In the genomic region with DNA sequence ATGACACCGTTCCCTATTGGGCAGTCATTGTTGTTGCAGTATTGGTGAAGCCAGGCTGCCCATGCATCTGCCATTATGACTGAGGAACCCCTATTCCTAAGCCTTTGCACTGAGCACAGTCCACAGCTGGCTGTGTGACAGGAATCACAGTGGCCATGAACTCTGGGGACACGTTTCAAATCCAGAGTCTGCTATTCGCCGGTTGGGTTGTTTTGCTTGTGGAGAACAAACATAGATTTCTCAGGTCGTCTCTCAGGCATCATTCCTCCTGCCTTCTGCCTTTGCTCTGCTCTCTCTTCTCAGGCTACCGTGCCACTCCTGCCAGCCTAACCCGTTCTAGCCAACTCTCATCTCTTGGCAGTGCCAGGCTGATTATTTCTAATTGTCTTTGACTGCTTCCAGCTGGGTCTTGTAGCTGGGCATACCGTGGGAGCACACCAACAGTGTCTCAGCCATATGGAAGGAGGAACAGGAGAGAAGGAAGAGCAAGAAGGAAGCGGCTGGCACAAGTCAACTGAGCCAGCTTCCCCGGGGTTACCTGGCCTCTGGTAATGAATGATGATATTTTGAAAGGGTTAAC, we compare ENCODE assay signal across 19 mouse cellular contexts. TPM values are rescaled to one million over a fixed set of nuclear protein-coding genes. Genes with fewer than 3 reads are reported as not detected.
A peak's percentile ranks its signal among the peaks of the same experiment; 100 is the strongest.
DNase-seq lines count a peak whose midpoint lies in the region; ATAC-seq lines count a peak whose summit lies in the region.
"Had no signal": no experiment of that assay in that cellular context is flagged by ENCODE, and none has a peak within 500 bp of the region (broad histone marks: within the 10 kb centered on the region; RNA-seq: fewer than 3 reads in every experiment).

No protein-coding gene starts in this region.

- H3K4me1 ChIP-seq in hindbrain, embryonic 13.5 days (replicated peaks) = peaks cover 30% of the 10 kb centered on the region
- H3K4me1 ChIP-seq in hindbrain, embryonic 12.5 days = peaks cover 17% of the 10 kb centered on the region
- peaks cover 22% of the 10 kb centered on the region for H3K4me1 ChIP-seq in midbrain, embryonic 13.5 days (replicated peaks)
- H3K4me1 ChIP-seq in midbrain, embryonic 10.5 days = peaks cover 30% of the 10 kb centered on the region

- H3K9ac ChIP-seq in hindbrain, embryonic 13.5 days = no peak overlapping the region
- no peak overlapping the region for H3K9ac ChIP-seq in hindbrain, embryonic 12.5 days
- H3K9ac ChIP-seq in midbrain, embryonic 13.5 days (replicated peaks) = no peak overlapping the region
- H3K9ac ChIP-seq: limb, embryonic 15.5 days; lung, embryonic 14.5 days; midbrain, embryonic 12.5 days; stomach, embryonic 15.5 days had no signal

- WGBS in hindbrain, embryonic 13.5 days = 75% methylated on average over 10 of the region's 10 CpGs
- 81% methylated on average over 10 of the region's 10 CpGs for WGBS in hindbrain, embryonic 12.5 days
- 87% methylated on average over 10 of the region's 10 CpGs for WGBS in midbrain, embryonic 13.5 days
- WGBS in midbrain, embryonic 10.5 days = 86% methylated on average over 10 of the region's 10 CpGs

- peaks cover 4% of the 10 kb centered on the region; the same call in 1 of the 2 replicates for H3K9me3 ChIP-seq in hindbrain, embryonic 13.5 days
- no peaks in the 10 kb centered on the region for H3K9me3 ChIP-seq in hindbrain, embryonic 12.5 days (replicated peaks)
- no peaks in the 10 kb centered on the region for H3K9me3 ChIP-seq in midbrain, embryonic 13.5 days
- no peaks in the 10 kb centered on the region; the same call in 1 of the 2 replicates for H3K9me3 ChIP-seq in midbrain, embryonic 10.5 days (replicated peaks)
- H3K9me3 ChIP-seq: heart, embryonic 10.5 days; limb, embryonic 15.5 days; stomach, embryonic 15.5 days had no signal

- no peak for ATAC-seq in hindbrain, embryonic 13.5 days (ENCODE audit: low FRiP score)
- no peak for ATAC-seq in hindbrain, embryonic 12.5 days (ENCODE audit: low FRiP score)
- no peak for ATAC-seq in midbrain, embryonic 13.5 days

- no peaks in the 10 kb centered on the region for H3K36me3 ChIP-seq in hindbrain, embryonic 13.5 days
- no peaks in the 10 kb centered on the region for H3K36me3 ChIP-seq in hindbrain, embryonic 12.5 days
- no peaks in the 10 kb centered on the region for H3K36me3 ChIP-seq in midbrain, embryonic 13.5 days
- no peaks in the 10 kb centered on the region for H3K36me3 ChIP-seq in midbrain, embryonic 10.5 days
- H3K36me3 ChIP-seq: embryonic facial prominence, embryonic 10.5 days; heart, embryonic 10.5 days; limb, embryonic 15.5 days; midbrain, embryonic 12.5 days; stomach, embryonic 15.5 days had no signal

- intact Hi-C loops in gastrocnemius, postnatal 36 days (cut with DNase I) = no loop called here

- peak overlapping the region; percentile 4; the same call in 1 of the 2 replicates for H3K27ac ChIP-seq in hindbrain, embryonic 13.5 days
- no peak overlapping the region for H3K27ac ChIP-seq in hindbrain, embryonic 12.5 days
- 0 out of 2 replicates have a peak overlapping the region, but pooled peaks have one; percentile 30 for H3K27ac ChIP-seq in midbrain, embryonic 13.5 days
- H3K27ac ChIP-seq in midbrain, embryonic 10.5 days (replicated peaks) = no peak overlapping the region
- H3K27ac ChIP-seq: embryonic facial prominence, embryonic 10.5 days; heart, embryonic 10.5 days; limb, embryonic 15.5 days; macrophage; midbrain, embryonic 12.5 days; stomach, embryonic 15.5 days had no signal

- H3K27me3 ChIP-seq in hindbrain, embryonic 13.5 days = peaks cover 16% of the 10 kb centered on the region; the same call in 1 of the 2 replicates
- peaks cover 21% of the 10 kb centered on the region for H3K27me3 ChIP-seq in hindbrain, embryonic 12.5 days
- H3K27me3 ChIP-seq in midbrain, embryonic 13.5 days = peaks cover 37% of the 10 kb centered on the region
- peaks cover 44% of the 10 kb centered on the region for H3K27me3 ChIP-seq in midbrain, embryonic 10.5 days (ENCODE audit: low read depth, poor library complexity, severe bottlenecking)
- H3K27me3 ChIP-seq: stomach, embryonic 15.5 days had no signal

- H3K4me2 ChIP-seq in hindbrain, embryonic 13.5 days = no peak overlapping the region
- H3K4me2 ChIP-seq in hindbrain, embryonic 12.5 days (replicated peaks) = no peak overlapping the region
- no peak overlapping the region for H3K4me2 ChIP-seq in midbrain, embryonic 13.5 days (replicated peaks)
- H3K4me2 ChIP-seq: limb, embryonic 15.5 days; lung, embryonic 14.5 days; midbrain, embryonic 12.5 days; stomach, embryonic 15.5 days had no signal

- H3K4me3 ChIP-seq in hindbrain, embryonic 13.5 days = no peak overlapping the region
- H3K4me3 ChIP-seq in hindbrain, embryonic 12.5 days = no peak overlapping the region
- no peak overlapping the region for H3K4me3 ChIP-seq in midbrain, embryonic 13.5 days (replicated peaks)
- H3K4me3 ChIP-seq in midbrain, embryonic 10.5 days = no peak overlapping the region
- H3K4me3 ChIP-seq: embryonic facial prominence, embryonic 10.5 days; heart, embryonic 10.5 days; limb, embryonic 15.5 days; midbrain, embryonic 12.5 days; stomach, embryonic 15.5 days had no signal

- DNase-seq in midbrain, embryonic 10.5 days (ENCODE audit: low spot score) = no peak
- DNase-seq in cerebellum, adult 8-10 months = peak; percentile 19
- DNase-seq in cerebellum, postnatal 36 days = peak; percentile 22 to 23
- no peak for DNase-seq in gastrocnemius, postnatal 36 days
- DNase-seq: gastrocnemius, postnatal 25 days; heart, postnatal 14 days; kidney, adult 8-10 months; lung, embryonic 14.5 days; spleen, adult 18-20 months; thymus, postnatal 25 days had no signal

RNA-seq across cellular contexts. Expression of a gene that starts 3.0 kb away (rescaled TPM):
- 7.3 and 7.8 TPM in 2 replicates for polyA plus RNA-seq in hindbrain, embryonic 13.5 days (2015; fragmentation: Nextera tagmentation; extraction: Ambion mirVana)
- polyA plus RNA-seq in hindbrain, embryonic 12.5 days (2016; fragmentation: Nextera tagmentation; extraction: Ambion mirVana) = 17.9 and 18.9 TPM in 2 replicates
- 6.5 and 8.5 TPM in 2 replicates for polyA plus RNA-seq in midbrain, embryonic 13.5 days (2015; fragmentation: Nextera tagmentation; extraction: Ambion mirVana)
- polyA plus RNA-seq in midbrain, embryonic 10.5 days (2016; fragmentation: Nextera tagmentation; extraction: Ambion mirVana) = 11.8 and 11.9 TPM in 2 replicates
- 1 to 10 TPM in 1 of 2 experiments, under 1 TPM in 1; 0.74 to 1.1 TPM for total RNA-seq in gastrocnemius, postnatal 36 days (2021)
- polyA plus RNA-seq: macrophage had no signal

Comparison
In these comparisons a context has a peak if more than half of its experiments do, and no peak if none do; other contexts are left out.
1. H3K27ac ChIP-seq: peak in hindbrain, embryonic 13.5 days (single experiment) and midbrain, embryonic 13.5 days (single experiment); none in hindbrain, embryonic 12.5 days (single experiment) and midbrain, embryonic 10.5 days (single experiment).
2. DNase-seq: peak in cerebellum, adult 8-10 months (single experiment) and cerebellum, postnatal 36 days (2 of 2); none in midbrain, embryonic 10.5 days (single experiment) and gastrocnemius, postnatal 36 days (0 of 2).